Mouse (Mus musculus) olfactory bulb, adult 2 months (tissue): ENCODE data around the gene Bnipl. TPM values are rescaled to one million over a fixed set of nuclear protein-coding genes. Genes with fewer than 3 reads are reported as not detected.

Experiments
- H3K27ac ChIP-seq: fragments of 200-500 bp; 2 replicates; pipeline ENCODE4 v1.5.1; 2012; ENCODE audit warnings: low read depth, low read length; ENCODE audit not compliant: insufficient read depth
- H3K4me1 ChIP-seq: fragments of 200-500 bp; 2 replicates; pipeline ENCODE4 v1.6.1; 2012; ENCODE audit warnings: low read length; ENCODE audit not compliant: control insufficient read depth, insufficient read depth
- H3K4me3 ChIP-seq: fragments of 200-500 bp; 2 replicates; pipeline ENCODE4 v1.5.1; 2012; ENCODE audit warnings: mild to moderate bottlenecking, low read depth, low read length, moderate library complexity; ENCODE audit not compliant: insufficient read depth
- CTCF ChIP-seq: fragments of 200-500 bp; IDR thresholded peaks from 2 replicates; pipeline ENCODE4 v1.5.1; 2012; ENCODE audit warnings: low read depth, mild to moderate bottlenecking, low read length, moderate library complexity; ENCODE audit not compliant: insufficient read depth
- POLR2A ChIP-seq: fragments of 200-500 bp; IDR thresholded peaks from 2 replicates; pipeline ENCODE4 v1.6.1; 2012; ENCODE audit warnings: mild to moderate bottlenecking, low read depth, low read length, moderate library complexity; ENCODE audit not compliant: insufficient read depth
- WGBS: fragments of 180-500 bp; shearing (Covaris S2); methylation state at CpG from one replicate; pipeline ENCODE4 v1.1.7; 2018; 5-methylcytosine and 5-hydroxymethylcytosine counted together
- polyA plus RNA-seq: library from polyadenylated mRNA; stranded (reverse); fragments of >200 nt; gene quantifications from 2 replicates; pipeline ENCODE4 v1.2.4, GENCODE M21; 2012; ENCODE audit warnings: low replicate concordance; ENCODE audit not compliant: missing spikeins, insufficient read depth, insufficient read length

The Bnipl gene
- polyA plus RNA-seq, result not detected in 2 replicates

DNA sequence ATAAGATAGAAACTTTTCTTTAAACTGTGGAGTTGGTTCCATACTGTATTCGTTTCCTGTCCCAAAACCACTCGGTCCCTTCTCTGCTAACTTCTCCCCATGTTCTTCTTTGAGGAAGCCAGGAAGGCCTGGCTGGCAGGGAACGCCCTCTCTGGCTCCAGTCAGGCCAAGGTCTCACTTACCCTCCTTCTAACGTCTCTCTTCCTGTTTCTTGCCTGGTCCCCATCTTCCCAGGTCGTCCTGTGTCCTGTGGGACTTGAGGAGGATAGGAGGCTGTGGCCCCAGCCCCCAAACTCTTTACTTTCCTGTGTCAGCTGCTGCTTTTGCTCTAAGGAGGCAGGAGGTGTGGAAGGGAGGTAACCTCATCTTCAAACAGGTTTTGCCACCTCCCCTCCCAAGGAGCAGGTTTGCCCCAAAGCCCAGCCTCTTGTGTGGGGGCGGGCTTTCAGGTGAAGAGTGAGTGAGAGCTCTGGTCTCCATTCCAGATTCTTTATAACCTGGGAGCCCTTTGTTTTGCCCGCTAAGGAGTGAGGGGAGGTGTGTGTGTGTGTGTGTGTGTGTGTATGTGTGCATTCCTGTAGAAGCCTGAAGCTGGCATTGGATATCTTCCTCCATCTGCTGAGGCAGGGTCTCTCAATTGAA is at the start of gene Bnipl:
Bnipl (minus strand) TSS at position 411 of the 642 bp plus-strand sequence.
- no peak within 1 kb of the TSS for H3K27ac ChIP-seq
- WGBS, result 63% methylated on average over 7 of the region's 7 CpGs
- H3K4me1 ChIP-seq, result no peaks in the 10 kb centered on the region
- no peak within 1 kb of the TSS for H3K4me3 ChIP-seq
- TF ChIP-seq CTCF, result no peak
- no peak for TF ChIP-seq POLR2A

DNA sequence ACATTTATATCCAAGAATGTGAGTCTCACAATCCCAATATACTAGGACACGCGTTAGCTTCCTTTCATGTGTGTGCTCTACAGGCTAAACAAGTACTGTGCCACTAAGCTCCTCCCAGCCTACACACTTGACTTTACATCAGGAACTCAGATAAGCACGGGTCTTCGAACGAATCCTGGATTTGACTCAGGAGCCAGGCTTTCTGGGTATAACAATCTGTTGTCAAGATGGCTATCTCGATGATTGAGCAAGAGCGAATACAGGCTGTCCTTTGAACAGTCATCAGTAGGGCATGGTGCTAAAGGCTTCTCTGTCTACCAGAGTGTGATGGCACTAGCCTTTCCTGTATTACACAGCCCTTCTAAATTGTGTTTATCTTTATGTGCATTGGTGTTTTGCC is 47.0 kb upstream of the Bnipl start:
- WGBS, result 90% methylated on average over 7 of the region's 7 CpGs
- H3K4me3 ChIP-seq, result no peak overlapping the region
- TF ChIP-seq CTCF (no peak), POLR2A (no peak)
- peaks cover 4% of the 10 kb centered on the region; the same call in 1 of the 2 replicates for H3K4me1 ChIP-seq
- no peak overlapping the region for H3K27ac ChIP-seq

DNA sequence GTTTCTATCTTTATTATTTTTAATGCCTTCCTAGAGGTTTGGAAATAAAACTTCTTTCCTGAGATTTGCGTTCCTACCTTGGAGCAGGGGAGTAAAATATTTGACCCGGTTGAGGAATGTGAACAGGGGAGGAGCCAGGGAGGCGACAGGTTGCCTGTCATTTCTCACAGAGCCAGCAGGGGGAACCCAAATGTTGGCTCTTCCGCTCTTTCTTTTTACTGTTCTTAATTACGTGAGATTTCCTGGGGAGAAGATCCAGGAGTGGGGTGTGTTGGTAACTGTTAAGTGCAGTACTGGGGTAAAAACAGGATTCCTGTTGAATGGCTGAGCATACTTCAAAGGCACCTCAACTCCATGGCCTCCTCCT is 45.1 kb upstream of the Bnipl start:
- 10% methylated on average over 5 of the region's 5 CpGs for WGBS
- TF ChIP-seq POLR2A, result no peak
- peak; percentile 46; the same call in 1 of the 2 replicates for TF ChIP-seq CTCF
- Histone ChIP-seq H3K4me1 (peaks cover 4% of the 10 kb centered on the region; the same call in 1 of the 2 replicates), H3K27ac (no peak overlapping the region), H3K4me3 (no peak overlapping the region)

DNA sequence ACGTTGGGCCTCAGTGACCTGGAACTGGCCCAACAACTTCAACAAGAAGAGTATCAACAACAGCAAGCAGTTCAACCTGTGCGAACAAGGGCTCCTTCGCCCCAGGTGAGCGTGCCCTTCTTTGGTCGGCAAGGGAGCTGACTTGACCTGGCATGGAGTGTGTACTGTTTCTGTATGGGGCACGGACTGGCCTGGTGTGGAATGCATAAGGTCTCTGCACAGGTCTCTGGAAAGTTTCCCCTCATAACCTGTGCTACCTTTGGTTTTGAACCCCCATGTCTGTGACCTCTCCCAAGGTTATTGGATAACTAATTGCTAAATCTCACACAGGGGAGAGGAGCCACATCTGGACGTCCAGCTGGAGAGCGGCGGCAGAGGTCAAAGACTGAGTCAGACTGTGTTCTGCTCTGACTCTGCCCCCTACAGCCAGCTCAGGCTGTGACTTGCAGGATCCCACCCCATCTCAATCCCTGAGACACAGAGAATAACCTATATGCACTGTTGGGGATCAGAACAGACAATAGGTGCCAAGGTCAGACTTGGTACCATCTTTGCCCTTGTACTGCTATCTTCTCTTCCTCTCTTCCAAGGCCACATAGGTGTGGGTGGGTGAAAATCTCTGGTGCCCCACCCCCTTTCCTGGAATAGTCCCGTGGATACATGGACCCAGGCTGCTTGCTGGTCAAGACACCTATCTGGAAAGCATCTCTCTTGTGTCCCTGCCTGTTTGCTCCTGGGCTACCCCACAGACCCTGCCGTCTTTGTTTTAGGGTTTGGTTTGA is 44.5 kb upstream of the Bnipl start:
- no peak overlapping the region for H3K4me3 ChIP-seq
- H3K27ac ChIP-seq, result no peak overlapping the region
- H3K4me1 ChIP-seq, result peaks cover 4% of the 10 kb centered on the region; the same call in 1 of the 2 replicates
- TF ChIP-seq POLR2A (no peak), CTCF (no peak)
- 77% methylated on average over 11 of the region's 11 CpGs for WGBS

DNA sequence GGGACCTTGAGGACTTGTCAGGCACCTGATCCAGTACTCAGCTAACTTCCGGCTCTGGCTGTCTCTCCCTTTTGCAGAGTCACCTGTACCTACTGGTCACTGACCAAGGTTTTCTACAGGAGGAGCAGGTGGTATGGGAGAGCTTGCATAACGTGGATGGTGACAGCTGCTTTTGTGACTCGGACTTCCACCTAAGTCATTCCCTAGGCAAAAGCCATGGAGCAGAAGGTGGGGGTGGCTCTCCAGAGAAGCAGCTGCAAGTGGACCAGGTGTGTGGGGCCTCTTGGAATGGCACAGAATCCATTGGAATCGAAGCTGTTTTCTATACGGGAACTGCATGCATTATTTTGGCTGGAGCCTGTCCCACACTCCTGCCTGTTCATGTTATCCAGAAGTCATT is 43.7 kb upstream of the Bnipl start:
- no peak for TF ChIP-seq POLR2A
- no peak for TF ChIP-seq CTCF
- Histone ChIP-seq H3K4me1 (peaks cover 4% of the 10 kb centered on the region; the same call in 1 of the 2 replicates), H3K4me3 (no peak overlapping the region), H3K27ac (no peak overlapping the region)
- WGBS, result 85% methylated on average over 5 of the region's 5 CpGs

DNA sequence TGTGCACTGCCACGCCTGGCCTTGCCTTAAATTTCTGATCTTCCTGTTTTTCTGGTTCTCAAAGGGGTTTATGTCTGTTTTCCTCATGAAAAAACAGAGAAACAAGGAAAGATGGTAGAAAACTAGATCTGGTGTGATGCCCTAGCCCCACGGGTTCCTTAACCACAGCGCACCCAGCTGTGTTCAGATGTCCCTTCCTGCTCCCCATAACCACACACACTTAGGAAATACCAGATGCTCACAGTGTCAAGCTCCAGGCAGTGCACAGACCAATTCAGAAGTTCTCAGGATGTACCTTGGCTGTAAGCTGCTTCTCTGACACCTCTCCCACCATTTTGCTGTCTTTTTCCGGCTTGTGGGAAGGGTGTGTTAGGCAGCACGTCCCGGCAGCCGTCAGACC is 43.3 kb upstream of the Bnipl start:
- TF ChIP-seq POLR2A (no peak), CTCF (no peak)
- H3K4me3 ChIP-seq, result no peak overlapping the region
- H3K4me1 ChIP-seq, result peaks cover 4% of the 10 kb centered on the region; the same call in 1 of the 2 replicates
- no peak overlapping the region for H3K27ac ChIP-seq
- WGBS, result 89% methylated on average over 7 of the region's 7 CpGs

DNA sequence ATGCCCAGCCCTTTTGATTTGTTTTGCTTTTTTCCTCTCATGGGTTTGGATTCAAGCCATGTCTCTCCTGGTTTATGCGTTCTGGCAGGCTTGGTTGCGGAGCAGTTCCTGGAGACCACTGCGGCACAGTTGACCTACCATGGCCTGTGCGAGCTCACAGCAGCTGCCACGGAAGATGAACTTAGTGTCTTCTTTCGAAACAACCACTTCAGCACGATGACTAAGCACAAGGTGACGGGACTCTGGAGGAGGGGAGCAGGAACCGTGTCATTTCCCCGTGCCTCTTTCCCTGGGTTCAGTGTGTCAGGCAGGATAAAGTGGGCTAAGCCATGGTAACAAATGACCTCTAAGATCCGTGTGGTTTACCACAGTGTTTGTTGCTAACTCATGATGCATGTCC is 42.5 kb upstream of the Bnipl start:
- Histone ChIP-seq H3K27ac (no peak overlapping the region), H3K4me3 (no peak overlapping the region), H3K4me1 (peaks cover 4% of the 10 kb centered on the region; the same call in 1 of the 2 replicates)
- WGBS, result 65% methylated on average over 11 of the region's 11 CpGs
- TF ChIP-seq POLR2A, result no peak
- no peak for TF ChIP-seq CTCF

DNA sequence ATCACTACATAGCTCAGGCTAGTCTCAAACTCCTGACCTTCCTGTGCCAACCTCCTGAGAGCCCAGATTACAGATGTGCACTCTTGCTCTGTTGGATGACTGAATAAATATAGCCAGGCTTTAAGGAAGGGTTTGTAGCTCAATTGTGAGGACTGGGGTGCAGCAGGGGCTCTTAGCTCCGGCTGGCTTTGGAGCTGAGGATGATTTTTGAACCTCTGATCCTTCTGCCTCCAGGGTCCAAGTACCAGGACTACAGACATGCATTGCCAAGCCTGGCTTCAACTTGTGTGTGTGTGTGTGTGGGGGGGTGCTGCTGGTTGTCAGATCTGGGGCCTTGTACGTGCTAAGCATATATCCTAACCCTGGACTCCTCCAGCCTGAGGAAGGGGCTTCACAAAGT is 41.9 kb upstream of the Bnipl start:
- H3K4me3 ChIP-seq, result no peak overlapping the region
- no peak overlapping the region for H3K27ac ChIP-seq
- peaks cover 4% of the 10 kb centered on the region; the same call in 1 of the 2 replicates for H3K4me1 ChIP-seq
- TF ChIP-seq CTCF, result no peak
- whole genome bisulfite sequencing, result 91% methylated on average over 2 of the region's 2 CpGs

DNA sequence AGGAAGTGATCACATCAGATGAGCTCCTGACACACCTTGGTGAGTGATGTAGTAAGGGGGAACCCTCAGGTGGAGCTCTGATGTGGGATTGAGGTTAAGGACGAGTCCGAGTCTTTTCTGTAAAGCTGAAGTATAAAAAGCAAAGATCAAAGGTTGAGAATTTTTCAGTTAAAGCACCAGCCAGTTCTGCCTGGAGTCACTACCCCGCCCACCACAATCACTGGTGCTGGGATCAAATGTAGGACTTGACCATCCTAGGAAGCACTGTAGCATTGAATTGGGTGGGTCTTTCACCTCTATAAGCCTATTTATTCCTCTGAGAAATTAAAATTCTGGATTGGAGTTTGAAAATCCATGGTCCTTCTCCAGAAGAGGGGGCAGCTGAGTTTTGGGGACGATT is 40.0 kb upstream of the Bnipl start:
- Histone ChIP-seq H3K27ac (no peak overlapping the region), H3K4me1 (peaks cover 9% of the 10 kb centered on the region), H3K4me3 (no peak overlapping the region)
- TF ChIP-seq CTCF (no peak), POLR2A (no peak)
- whole genome bisulfite sequencing, result 91% methylated on average over 4 of the region's 4 CpGs

DNA sequence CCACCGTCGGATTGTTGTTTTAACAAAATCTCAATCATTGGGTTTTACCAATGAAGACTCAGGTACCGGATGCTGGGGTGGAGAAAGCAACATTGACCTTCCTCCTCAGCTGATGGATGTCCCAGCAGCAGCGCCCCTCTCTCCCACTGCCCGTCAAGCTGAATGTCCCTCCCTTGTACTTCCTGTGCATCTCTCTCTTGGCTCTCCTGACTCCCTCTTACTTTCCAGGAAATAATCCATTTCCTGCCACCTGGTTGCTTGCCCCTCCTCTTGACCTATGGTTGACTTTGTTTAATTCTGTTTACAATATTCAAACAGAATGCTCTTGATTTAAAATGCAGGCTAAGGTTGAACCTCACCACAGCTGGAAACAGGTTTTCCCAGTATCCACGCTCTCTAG is 39.2 kb upstream of the Bnipl start:
- TF ChIP-seq CTCF, result no peak
- no peak for TF ChIP-seq POLR2A
- H3K27ac ChIP-seq, result no peak overlapping the region
- 78% methylated on average over 6 of the region's 6 CpGs for WGBS
- H3K4me1 ChIP-seq, result peaks cover 9% of the 10 kb centered on the region
- no peak overlapping the region for H3K4me3 ChIP-seq
